Mouse (Mus musculus) CD4-positive helper T cell, adult 2 months (primary cell): ENCODE results near the gene Slbp.

Source experiments
- DNase-seq: peaks from one replicate; pipeline ENCODE4 v3.0.0-alpha.2; 2012; ENCODE audit warnings: low read depth, missing footprints, low spot score

Gene Slbp

GRCm38 (mm10) chr5:33681044-33681443 is 28.7 kb upstream of the Slbp start:
- no peak for DNase-seq

- DNase-seq = no peak
Observed at GRCm38 (mm10) chr5:33678244-33678643, 25.9 kb upstream of the Slbp start.

- DNase-seq = no peak
Observed at GRCm38 (mm10) chr5:33675964-33676363, 23.6 kb upstream of the Slbp start.

- DNase-seq = no peak
Observed at GRCm38 (mm10) chr5:33674439-33674838, 22.1 kb upstream of the Slbp start.

GRCm38 (mm10) chr5:33671659-33672058 is 19.3 kb upstream of the Slbp start:
- DNase-seq = no peak

- peak; percentile 57 for DNase-seq
Observed at GRCm38 (mm10) chr5:33668223-33668622, 15.8 kb upstream of the Slbp start.

- DNase-seq = no peak
Observed at GRCm38 (mm10) chr5:33658664-33659050, 6.3 kb upstream of the Slbp start.

GRCm38 (mm10) chr5:33657787-33658663 is 5.7 kb upstream of the Slbp start, which contains the start of the genes Tacc3 and Tmem129:
Gene Tacc3, plus strand, starts transcription at chr5:33658128.
Gene Tmem129, minus strand, starts transcription at chr5:33658416.
- DNase-seq = peak; percentile 98

GRCm38 (mm10) chr5:33657251-33657786 is 4.9 kb upstream of the Slbp start:
- no peak for DNase-seq

GRCm38 (mm10) chr5:33656739-33657138 is 4.4 kb upstream of the Slbp start:
- DNase-seq = no peak

- no peak for DNase-seq
Observed at GRCm38 (mm10) chr5:33655251-33655840, 3.0 kb upstream of the Slbp start.

- no peak for DNase-seq
Observed at GRCm38 (mm10) chr5:33654424-33654823, 2.0 kb upstream of the Slbp start.

GRCm38 (mm10) chr5:33652783-33653173 is 404 bp upstream of the Slbp start:
- no peak for DNase-seq

- DNase-seq = peak; percentile 75
Observed at GRCm38 (mm10) chr5:33651541-33651920, 843 bp downstream of the Slbp start.

GRCm38 (mm10) chr5:33651017-33651416 is 1.4 kb downstream of the Slbp start:
- no peak for DNase-seq

- peak; percentile 63 for DNase-seq
Observed at GRCm38 (mm10) chr5:33640652-33641051, 11.7 kb downstream of the Slbp start.

GRCm38 (mm10) chr5:33638826-33639225 is 13.5 kb downstream of the Slbp start:
- no peak for DNase-seq

GRCm38 (mm10) chr5:33637606-33638350 is 14.6 kb downstream of the Slbp start:
- DNase-seq = no peak

GRCm38 (mm10) chr5:33635361-33635760 is 17.0 kb downstream of the Slbp start:
- no peak for DNase-seq

GRCm38 (mm10) chr5:33632526-33632925 is 19.8 kb downstream of the Slbp start:
- no peak for DNase-seq

- no peak for DNase-seq
Observed at GRCm38 (mm10) chr5:33630615-33631014, 21.8 kb downstream of the Slbp start.

- DNase-seq = peak; percentile 69
Observed at GRCm38 (mm10) chr5:33630061-33630460, 22.3 kb downstream of the Slbp start.
